Mouse (Mus musculus) MEL (cell line): ENCODE measurements at regions not wholly inside any gene's neighbourhood (a gene's known extent, or its start where the extent isn't known, plus 50 kb on each side); places are given as distances from the start of the nearest gene placed in this dataset.

Experiments
- CHD1 ChIP-seq: IDR thresholded peaks from 2 replicates; pipeline ENCODE4 v1.6.1; 2012; ENCODE audit warnings: low read depth, mild to moderate bottlenecking, inconsistent platforms, low read length, improper control_type of control experiment
- CHD2 ChIP-seq: IDR thresholded peaks from 2 replicates; pipeline ENCODE4 v1.6.1; 2011; ENCODE audit warnings: low read length, improper control_type of control experiment
- CTCF ChIP-seq, 3 experiments: IDR thresholded peaks in 2 of 3; conservative IDR thresholded peaks in 1 of 3; 2 replicates each; pipeline ENCODE4 v1.5.1; 2011 to 2012; ENCODE audit warnings: low read length in 3 of 3, low read depth in 2 of 3, mild to moderate bottlenecking in 2 of 3, improper control_type of control experiment in 1 of 3, inconsistent platforms in 1 of 3, mixed read lengths in 1 of 3, moderate library complexity in 1 of 3; ENCODE audit not compliant: control insufficient read depth in 1 of 3, insufficient read depth in 1 of 3, poor library complexity in 1 of 3, severe bottlenecking in 1 of 3
- EP300 ChIP-seq, 2 experiments: IDR thresholded peaks; 2 replicates each; pipeline ENCODE4 v1.6.1; 2011; ENCODE audit warnings: improper control_type of control experiment in 2 of 2, low read length in 2 of 2, low read depth in 1 of 2, mild to moderate bottlenecking in 1 of 2
- GATA1 ChIP-seq: IDR thresholded peaks from 2 replicates; pipeline ENCODE4 v1.6.1; 2011; ENCODE audit warnings: low read depth, low read length, improper control_type of control experiment
- HCFC1 ChIP-seq: IDR thresholded peaks from 2 replicates; pipeline ENCODE4 v1.6.1; 2012; ENCODE audit warnings: low read depth, mild to moderate bottlenecking, inconsistent platforms, low read length, improper control_type of control experiment, moderate library complexity
- NELFE ChIP-seq: IDR thresholded peaks from 2 replicates; pipeline ENCODE4 v1.6.1; 2011; ENCODE audit warnings: low read depth, low read length, improper control_type of control experiment
- POLR2A ChIP-seq, 2 experiments: IDR thresholded peaks; 2 replicates each; pipeline ENCODE4 v1.6.1; 2011 to 2012; ENCODE audit warnings: low read length in 2 of 2, mild to moderate bottlenecking in 2 of 2, control low read depth in 1 of 2, improper control_type of control experiment in 1 of 2, low read depth in 1 of 2, moderate library complexity in 1 of 2; ENCODE audit not compliant: control insufficient read depth in 1 of 2, insufficient read depth in 1 of 2, poor library complexity in 1 of 2
- POLR2AphosphoS5 ChIP-seq: IDR thresholded peaks from 2 replicates; pipeline ENCODE4 v1.6.1; 2012; ENCODE audit warnings: low read depth, borderline replicate concordance, mild to moderate bottlenecking, inconsistent platforms, low read length, moderate library complexity, mixed read lengths
- RCOR1 ChIP-seq: IDR thresholded peaks from 2 replicates; pipeline ENCODE4 v1.6.1; 2012; ENCODE audit warnings: low read depth, mild to moderate bottlenecking, inconsistent platforms, low read length, improper control_type of control experiment
- SMC3 ChIP-seq: IDR thresholded peaks from 2 replicates; pipeline ENCODE4 v1.6.1; 2011; ENCODE audit warnings: low read depth, low read length, improper control_type of control experiment
- UBTF ChIP-seq: IDR thresholded peaks from 2 replicates; pipeline ENCODE4 v1.6.1; 2012; ENCODE audit warnings: low read depth, mild to moderate bottlenecking, inconsistent platforms, low read length, improper control_type of control experiment, moderate library complexity, borderline replicate concordance; ENCODE audit not compliant: insufficient read depth
- ZNF384 ChIP-seq: IDR thresholded peaks from 2 replicates; pipeline ENCODE4 v1.6.1; 2012; ENCODE audit warnings: low read depth, mild to moderate bottlenecking, inconsistent platforms, low read length, improper control_type of control experiment

- TF ChIP-seq CTCF (IDR thresholded peaks at IDR 0.05 in 2 of 3, conservative IDR thresholded peaks at IDR 0.05 in 1 of 3; ENCODE audit: control insufficient read depth in 1 of 3, insufficient read depth in 1 of 3, low read depth in 2 of 3, low read length in 3 of 3, poor library complexity in 1 of 3, severe bottlenecking in 1 of 3) (no peak), CHD2 (no peak), POLR2A (IDR thresholded peaks at IDR 0.05; ENCODE audit: control insufficient read depth in 1 of 2, insufficient read depth in 1 of 2, low read depth in 1 of 2, low read length in 2 of 2, poor library complexity in 1 of 2) (no peak), POLR2AphosphoS5 (no peak), UBTF (no peak), EP300 (IDR thresholded peaks at IDR 0.05; ENCODE audit: low read depth in 1 of 2, low read length in 2 of 2) (no peak), HCFC1 (no peak), SMC3 (no peak), NELFE (no peak), RCOR1 (no peak), ZNF384 (no peak), GATA1 (no peak), CHD1 (no peak)
These were observed 132.2 kb downstream of the Nfkbiz start for GRCm38 (mm10) chr16:55706502-55706901.
